Mouse (Mus musculus) MEL (cell line): Measurements from ENCODE around the gene Ptpn14. TPM values are rescaled to one million over a fixed set of nuclear protein-coding genes. Genes with fewer than 3 reads are reported as not detected.

Source experiments
- DNase-seq: peaks from one replicate; pipeline ENCODE4 v3.0.0; 2011; ENCODE audit warnings: low read depth, low spot score
- H3K27ac ChIP-seq: 2 replicates; pipeline ENCODE4 v1.5.1; 2012; ENCODE audit warnings: low read depth, mild to moderate bottlenecking, control low read depth, low read length, moderate library complexity; ENCODE audit not compliant: control insufficient read depth
- H3K27me3 ChIP-seq, 2 experiments: fragments of 150-350 bp in 1 of 2; sonication (generic) in 1 of 2; 2 replicates each; pipeline ENCODE4 v1.6.1; 2012; ENCODE audit warnings: low read length in 2 of 2, mild to moderate bottlenecking in 2 of 2, improper control_type of control experiment in 1 of 2, moderate library complexity in 1 of 2; ENCODE audit not compliant: insufficient read depth in 2 of 2, control insufficient read depth in 1 of 2
- H3K36me3 ChIP-seq, 2 experiments: 2 replicates each; pipeline ENCODE4 v1.6.1; 2012 to 2014; ENCODE audit warnings: low read length in 2 of 2, improper control_type of control experiment in 1 of 2, inconsistent platforms in 1 of 2, mild to moderate bottlenecking in 1 of 2; ENCODE audit not compliant: insufficient read depth in 2 of 2, control insufficient read depth in 1 of 2
- H3K4me1 ChIP-seq, 2 experiments: fragments of 150-350 bp in 1 of 2; sonication (generic) in 1 of 2; 2 replicates each; pipeline ENCODE4 v1.6.1; 2012; ENCODE audit warnings: low read length in 2 of 2, improper control_type of control experiment in 1 of 2, mild to moderate bottlenecking in 1 of 2; ENCODE audit not compliant: insufficient read depth in 2 of 2, control insufficient read depth in 1 of 2
- H3K4me3 ChIP-seq, 2 experiments: fragments of 150-350 bp in 1 of 2; sonication (generic) in 1 of 2; 2 replicates each; pipeline ENCODE4 v1.5.1; 2012; ENCODE audit warnings: low read depth in 2 of 2, low read length in 2 of 2, mild to moderate bottlenecking in 2 of 2, moderate library complexity in 2 of 2, control low read depth in 1 of 2, improper control_type of control experiment in 1 of 2; ENCODE audit not compliant: control insufficient read depth in 1 of 2, insufficient read depth in 1 of 2
- H3K79me2 ChIP-seq: 2 replicates; pipeline ENCODE4 v1.6.1; 2012; ENCODE audit warnings: mild to moderate bottlenecking, low read length, moderate library complexity; ENCODE audit not compliant: control insufficient read depth, poor library complexity, insufficient read depth
- H3K9ac ChIP-seq: 2 replicates; pipeline ENCODE4 v1.6.1; 2012; ENCODE audit warnings: low read depth, mild to moderate bottlenecking, control low read depth, low read length, moderate library complexity; ENCODE audit not compliant: control insufficient read depth, poor library complexity, severe bottlenecking
- H3K9me3 ChIP-seq: fragments of 150-350 bp; sonication (generic); replicated peaks from 2 replicates; pipeline ENCODE4 v1.6.1; 2012; ENCODE audit warnings: mild to moderate bottlenecking, low read length, improper control_type of control experiment, moderate library complexity; ENCODE audit not compliant: insufficient read depth
- CHD1 ChIP-seq: IDR thresholded peaks from 2 replicates; pipeline ENCODE4 v1.6.1; 2012; ENCODE audit warnings: low read depth, mild to moderate bottlenecking, inconsistent platforms, low read length, improper control_type of control experiment
- CHD2 ChIP-seq: IDR thresholded peaks from 2 replicates; pipeline ENCODE4 v1.6.1; 2011; ENCODE audit warnings: low read length, improper control_type of control experiment
- E2F4 ChIP-seq: IDR thresholded peaks from 2 replicates; pipeline ENCODE4 v1.6.1; 2011; ENCODE audit warnings: low read depth, low read length, improper control_type of control experiment, borderline replicate concordance
- ELF1 ChIP-seq: IDR thresholded peaks from 2 replicates; pipeline ENCODE4 v1.6.1; 2014; ENCODE audit warnings: low read depth, mild to moderate bottlenecking, inconsistent platforms, low read length, improper control_type of control experiment, moderate library complexity
- GABPA ChIP-seq: IDR thresholded peaks from 2 replicates; pipeline ENCODE4 v1.6.1; 2012; ENCODE audit warnings: low read depth, mild to moderate bottlenecking, inconsistent platforms, low read length, improper control_type of control experiment, moderate library complexity
- GATA1 ChIP-seq: IDR thresholded peaks from 2 replicates; pipeline ENCODE4 v1.6.1; 2011; ENCODE audit warnings: low read depth, low read length, improper control_type of control experiment
- HCFC1 ChIP-seq: IDR thresholded peaks from 2 replicates; pipeline ENCODE4 v1.6.1; 2012; ENCODE audit warnings: low read depth, mild to moderate bottlenecking, inconsistent platforms, low read length, improper control_type of control experiment, moderate library complexity
- JUND ChIP-seq: IDR thresholded peaks from 2 replicates; pipeline ENCODE4 v1.6.1; 2011; ENCODE audit warnings: low read depth, mild to moderate bottlenecking, improper control_type of control experiment, low read length
- MAZ ChIP-seq: IDR thresholded peaks from 2 replicates; pipeline ENCODE4 v1.6.1; 2012; ENCODE audit warnings: low read depth, mild to moderate bottlenecking, inconsistent platforms, low read length, improper control_type of control experiment
- MEF2A ChIP-seq: IDR thresholded peaks from 2 replicates; pipeline ENCODE4 v1.6.1; 2014; ENCODE audit warnings: low read depth, mild to moderate bottlenecking, inconsistent platforms, low read length, improper control_type of control experiment; ENCODE audit not compliant: poor library complexity, insufficient replicate concordance, severe bottlenecking; ENCODE audit errors: extremely low read depth
- NELFE ChIP-seq: IDR thresholded peaks from 2 replicates; pipeline ENCODE4 v1.6.1; 2011; ENCODE audit warnings: low read depth, low read length, improper control_type of control experiment
- POLR2A ChIP-seq, 2 experiments: IDR thresholded peaks; 2 replicates each; pipeline ENCODE4 v1.6.1; 2011 to 2012; ENCODE audit warnings: low read length in 2 of 2, mild to moderate bottlenecking in 2 of 2, control low read depth in 1 of 2, improper control_type of control experiment in 1 of 2, low read depth in 1 of 2, moderate library complexity in 1 of 2; ENCODE audit not compliant: control insufficient read depth in 1 of 2, insufficient read depth in 1 of 2, poor library complexity in 1 of 2
- POLR2AphosphoS2 ChIP-seq: IDR thresholded peaks from 2 replicates; pipeline ENCODE4 v1.6.1; 2011; ENCODE audit warnings: low read length, improper control_type of control experiment
- POLR2AphosphoS5 ChIP-seq: IDR thresholded peaks from 2 replicates; pipeline ENCODE4 v1.6.1; 2012; ENCODE audit warnings: low read depth, borderline replicate concordance, mild to moderate bottlenecking, inconsistent platforms, low read length, moderate library complexity, mixed read lengths
- RAD21 ChIP-seq: IDR thresholded peaks from 2 replicates; pipeline ENCODE4 v1.6.1; 2011; ENCODE audit warnings: mild to moderate bottlenecking, low read depth, low read length, improper control_type of control experiment
- RCOR1 ChIP-seq: IDR thresholded peaks from 2 replicates; pipeline ENCODE4 v1.6.1; 2012; ENCODE audit warnings: low read depth, mild to moderate bottlenecking, inconsistent platforms, low read length, improper control_type of control experiment
- TAL1 ChIP-seq: IDR thresholded peaks from 2 replicates; pipeline ENCODE4 v1.6.1; 2012; ENCODE audit warnings: mild to moderate bottlenecking, inconsistent platforms, low read length, moderate library complexity, mixed read lengths
- TCF12 ChIP-seq: IDR thresholded peaks from 2 replicates; pipeline ENCODE4 v1.6.1; 2014; ENCODE audit warnings: low read depth, mild to moderate bottlenecking, inconsistent platforms, low read length, improper control_type of control experiment, moderate library complexity
- USF1 ChIP-seq: IDR thresholded peaks from 2 replicates; pipeline ENCODE4 v1.6.1; 2014; ENCODE audit warnings: low read depth, mild to moderate bottlenecking, inconsistent platforms, low read length, improper control_type of control experiment, moderate library complexity
- USF2 ChIP-seq, 2 experiments: IDR thresholded peaks; 2 replicates each; pipeline ENCODE4 v1.6.1; 2011 to 2012; ENCODE audit warnings: improper control_type of control experiment in 2 of 2, low read length in 2 of 2, borderline replicate concordance in 1 of 2, inconsistent platforms in 1 of 2, low read depth in 1 of 2, mild to moderate bottlenecking in 1 of 2; ENCODE audit not compliant: insufficient read depth in 1 of 2
- ZC3H11A ChIP-seq: IDR thresholded peaks from 2 replicates; pipeline ENCODE4 v1.6.1; 2012; ENCODE audit warnings: low read depth, mild to moderate bottlenecking, inconsistent platforms, low read length, improper control_type of control experiment
- ZKSCAN1 ChIP-seq: IDR thresholded peaks from 2 replicates; pipeline ENCODE4 v1.6.1; 2012; ENCODE audit warnings: low read depth, mild to moderate bottlenecking, inconsistent platforms, low read length, improper control_type of control experiment, moderate library complexity
- ZMIZ1 ChIP-seq: IDR thresholded peaks from 2 replicates; pipeline ENCODE4 v1.6.1; 2012; ENCODE audit warnings: low read depth, mild to moderate bottlenecking, inconsistent platforms, low read length, improper control_type of control experiment, moderate library complexity
- polyA plus RNA-seq, 2 experiments: library from polyadenylated mRNA; stranded (reverse) in 1 of 2; unstranded in 1 of 2; fragments of >175 nt in 1 of 2; fragments of >200 nt in 1 of 2; gene quantifications; 2 replicates each; pipeline versions ENCODE4 v1.2.1 to v1.2.4; 2012; ENCODE audit warnings: low replicate concordance in 2 of 2, low read depth in 1 of 2; ENCODE audit not compliant: insufficient read length in 2 of 2, insufficient read depth in 1 of 2, missing spikeins in 1 of 2
- total RNA-seq: library from RNA; depleted of rRNA; stranded (reverse); fragments of 300-350 nt; gene quantifications from 2 replicates; pipeline ENCODE4 v1.2.3, GENCODE M21; 2012

The Ptpn14 gene
- total and polyA plus RNA-seq, 3 experiments, result 0.62 to 1.0 TPM; not detected in 1

GRCm38 (mm10) chr1:189916422-189917125, 188.5 kb downstream of the Ptpn14 start:
- H3K79me2 ChIP-seq, result peaks cover 75% of the 10 kb centered on the region
- no peaks in the 10 kb centered on the region for H3K9me3 ChIP-seq
- H3K4me1 ChIP-seq, result peaks cover 0 to 12% of the 10 kb centered on the region in 2 experiments; a peak in 2 of 4 replicates
- TF ChIP-seq CHD2 (no peak), ELF1 (no peak), E2F4 (no peak), GABPA (no peak), TAL1 (no peak), USF2 (IDR thresholded peaks at IDR 0.05; ENCODE audit: borderline replicate concordance in 1 of 2, insufficient read depth in 1 of 2, low read depth in 1 of 2, low read length in 2 of 2) (no peak)
- H3K9ac ChIP-seq, result no peak overlapping the region
- DNase-seq, result no peak
- H3K27ac ChIP-seq, result no peak overlapping the region
- no peak overlapping the region for H3K4me3 ChIP-seq
- peaks cover 1 to 5% of the 10 kb centered on the region in 2 experiments; a peak in 3 of 4 replicates for H3K36me3 ChIP-seq
- H3K27me3 ChIP-seq, result no peaks in the 10 kb centered on the region

- peaks cover 80% of the 10 kb centered on the region for H3K79me2 ChIP-seq
- H3K27me3 ChIP-seq, result no peaks in the 10 kb centered on the region
- no peak overlapping the region for H3K27ac ChIP-seq
- TF ChIP-seq POLR2AphosphoS2 (no peak), POLR2A (IDR thresholded peaks at IDR 0.05; ENCODE audit: control insufficient read depth in 1 of 2, insufficient read depth in 1 of 2, low read depth in 1 of 2, low read length in 2 of 2, poor library complexity in 1 of 2) (no peak), TCF12 (no peak), MAZ (no peak), E2F4 (no peak), ZMIZ1 (no peak), ZC3H11A (no peak), GATA1 (no peak), HCFC1 (no peak), CHD1 (no peak), CHD2 (no peak), USF1 (no peak), RAD21 (no peak), MEF2A (no peak), JUND (no peak), POLR2AphosphoS5 (no peak), ZKSCAN1 (no peak), NELFE (no peak), TAL1 (no peak), RCOR1 (no peak)
- TF ChIP-seq, all 39 proteins: peak for 0
- no peak for DNase-seq
- no peak overlapping the region for H3K9ac ChIP-seq
- H3K36me3 ChIP-seq, result peaks cover 1 to 5% of the 10 kb centered on the region in 2 experiments; a peak in 3 of 4 replicates
- no peaks in the 10 kb centered on the region for H3K9me3 ChIP-seq
- no peak overlapping the region for H3K4me3 ChIP-seq
- H3K4me1 ChIP-seq, result peaks cover 0 to 12% of the 10 kb centered on the region in 2 experiments; a peak in 2 of 4 replicates
These were observed 189.0 kb downstream of the Ptpn14 start for GRCm38 (mm10) chr1:189917126-189917500.
